Mouse (Mus musculus): ENCODE measurements around the gene Tmem127.

DNA sequence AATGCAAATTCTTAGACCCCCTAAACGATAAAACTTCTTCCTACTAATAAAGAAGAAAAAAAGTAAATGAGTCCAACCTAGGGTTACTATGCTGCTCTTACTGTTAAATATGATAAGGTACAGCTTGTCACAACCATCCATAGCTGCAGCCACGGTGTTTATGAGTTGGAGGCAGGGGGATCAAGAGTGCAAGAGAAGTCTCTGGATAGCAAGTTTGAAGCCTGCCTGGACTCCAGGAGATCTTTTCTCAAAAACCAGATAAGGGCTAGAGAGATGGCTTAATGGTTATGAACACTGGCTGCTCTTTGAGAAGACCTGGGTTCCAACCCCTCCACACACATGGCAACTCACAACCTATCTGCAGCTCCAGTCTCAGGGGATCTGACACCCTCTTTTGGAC lies 40.8 kb upstream of the Tmem127 start:
- no peak for TF ChIP-seq POLR2A (IDR thresholded peaks at IDR 0.05; ENCODE audit: extremely low read depth, insufficient read depth, low read length)
- TF ChIP-seq CTCF (IDR thresholded peaks at IDR 0.05; ENCODE audit: extremely low read depth, insufficient read depth, low read length) = no peak

Data from cortical plate, adult 2 months (tissue).